Mouse (Mus musculus) heart, embryonic 12.5 days (tissue): ENCODE results near the gene Cisd1. TPM values are rescaled to one million over a fixed set of nuclear protein-coding genes. Genes with fewer than 3 reads are reported as not detected.
A peak's percentile ranks its signal among the peaks of the same experiment; 100 is the strongest.

Experiments
- ATAC-seq: fragments of 200-750 bp; cut with Nextera tagmentation; 2 replicates; pipeline ENCODE4 v1.8.0; 2017; ENCODE audit warnings: moderate TSS enrichment, moderate library complexity; ENCODE audit not compliant: insufficient number of reproducible peaks, low FRiP score
- H3K27ac ChIP-seq: fragments of 300-500 bp; sonication (generic); 2 replicates; pipeline ENCODE4 v1.5.1; 2016; ENCODE audit warnings: mild to moderate bottlenecking, moderate library complexity; ENCODE audit not compliant: poor library complexity, severe bottlenecking
- H3K27me3 ChIP-seq: fragments of 300-500 bp; sonication (generic); replicated peaks from 2 replicates; pipeline ENCODE4 v1.6.1; 2016; ENCODE audit warnings: mild to moderate bottlenecking, moderate library complexity
- H3K36me3 ChIP-seq: fragments of 300-500 bp; sonication (generic); 2 replicates; pipeline ENCODE4 v1.6.1; 2016; ENCODE audit warnings: mild to moderate bottlenecking, moderate library complexity
- H3K4me1 ChIP-seq: fragments of 300-500 bp; sonication (generic); replicated peaks from 2 replicates; pipeline ENCODE4 v1.6.1; 2016; ENCODE audit warnings: mild to moderate bottlenecking
- H3K4me2 ChIP-seq: fragments of 300-500 bp; sonication (generic); 2 replicates; pipeline ENCODE4 v1.6.1; 2016; ENCODE audit warnings: mild to moderate bottlenecking, moderate library complexity
- H3K4me3 ChIP-seq: fragments of 300-500 bp; sonication (generic); 2 replicates; pipeline ENCODE4 v1.5.1; 2016; ENCODE audit warnings: mild to moderate bottlenecking
- H3K9ac ChIP-seq: fragments of 300-500 bp; sonication (generic); 2 replicates; pipeline ENCODE4 v1.6.1; 2016; ENCODE audit warnings: mild to moderate bottlenecking, moderate library complexity
- H3K9me3 ChIP-seq: fragments of 300-500 bp; sonication (generic); replicated peaks from 2 replicates; pipeline ENCODE4 v1.6.1; 2016; ENCODE audit warnings: mild to moderate bottlenecking, moderate library complexity
- WGBS: fragments of 180-500 bp; shearing (Covaris S2); methylation state at CpG from one replicate; pipeline ENCODE4 v1.1.7; 2016; 5-methylcytosine and 5-hydroxymethylcytosine counted together
- polyA plus RNA-seq: library from polyadenylated mRNA; unstranded; fragments of >200 nt; fragmentation: Nextera tagmentation; extraction: Ambion mirVana; gene quantifications from 2 replicates; pipeline ENCODE4 v1.2.1, GENCODE M21; 2016

Gene Cisd1
- polyA plus RNA-seq, 1 experiment from 2014 or later, result 170 TPM

DNA sequence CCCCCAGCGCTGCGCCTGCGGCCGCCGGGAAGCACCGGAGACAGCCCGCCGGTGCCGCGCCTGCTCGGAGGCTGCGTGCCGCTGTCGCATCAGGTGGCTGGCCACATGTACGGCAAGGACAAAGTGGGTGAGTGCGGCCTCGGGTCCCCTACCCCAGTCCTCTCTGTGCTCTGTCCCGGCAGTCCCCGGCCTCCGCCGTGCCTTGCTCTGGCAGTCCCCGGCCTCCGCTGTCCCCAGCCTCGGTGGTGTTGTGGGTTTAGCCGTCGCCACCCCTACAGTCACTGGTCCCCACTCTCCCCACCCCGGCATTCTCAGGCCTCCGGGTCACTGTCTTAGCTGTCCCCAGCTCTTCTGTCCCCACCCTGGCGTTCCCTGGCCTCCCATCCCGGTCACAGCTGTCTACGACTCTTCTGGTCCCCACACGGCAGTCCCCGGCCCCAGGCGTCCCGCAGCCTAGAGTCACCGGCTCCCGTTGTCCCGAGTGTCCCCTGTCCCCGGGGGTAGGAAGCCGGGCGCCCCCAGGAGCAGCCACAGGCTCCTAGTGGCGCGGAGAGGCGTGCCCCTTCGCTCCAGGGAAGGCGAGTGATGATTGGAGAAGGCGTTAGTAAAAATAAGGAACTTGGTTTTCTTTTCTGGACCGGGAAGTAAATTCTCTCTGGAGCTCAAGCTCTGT lies 3.3 kb upstream of the Cisd1 start:
- Histone ChIP-seq H3K4me1 (peaks cover 26% of the 10 kb centered on the region), H3K4me2 (peak overlapping the region; percentile 93), H3K36me3 (no peaks in the 10 kb centered on the region), H3K9ac (peak overlapping the region; percentile 95), H3K27me3 (no peaks in the 10 kb centered on the region), H3K9me3 (no peaks in the 10 kb centered on the region), H3K27ac (peak overlapping the region; percentile 84), H3K4me3 (peak overlapping the region; percentile 85)
- under 1% methylated on average over 48 of the region's 48 CpGs for WGBS
- ATAC-seq, result peak; percentile 37

- under 1% methylated on average over 49 of the region's 49 CpGs for WGBS
- no peaks in the 10 kb centered on the region for H3K27me3 ChIP-seq
- peak; percentile 95 for ATAC-seq
These were observed 2.8 kb upstream of the Cisd1 start, which contains the start of gene Ipmk for GRCm38 (mm10) chr10:71347509-71347949. TSS of gene Ipmk (plus strand) at chr10:71347763.

GRCm38 (mm10) chr10:71346722-71347508 lies 2.2 kb upstream of the Cisd1 start:
- H3K27ac ChIP-seq, result peak overlapping the region; percentile 77
- no peak for ATAC-seq
- peak overlapping the region; percentile 95 for H3K9ac ChIP-seq
- H3K27me3 ChIP-seq, result no peaks in the 10 kb centered on the region
- H3K9me3 ChIP-seq, result no peaks in the 10 kb centered on the region
- H3K36me3 ChIP-seq, result no peaks in the 10 kb centered on the region
- H3K4me1 ChIP-seq, result peaks cover 26% of the 10 kb centered on the region
- peak overlapping the region; percentile 93 for H3K4me2 ChIP-seq
- 10% methylated on average over 13 of the region's 13 CpGs for WGBS
- peak overlapping the region; percentile 85 for H3K4me3 ChIP-seq

More at GRCm38 (mm10) chr10:71347509-71347949, 2.8 kb upstream of the Cisd1 start, which contains the start of gene Ipmk:
- no peaks in the 10 kb centered on the region for H3K9me3 ChIP-seq
- H3K4me1 ChIP-seq, result peaks cover 26% of the 10 kb centered on the region
- peak within 1 kb of the TSS; percentile 84 for H3K27ac ChIP-seq
- peak within 1 kb of the TSS; percentile 85 for H3K4me3 ChIP-seq
- H3K4me2 ChIP-seq, result peak within 1 kb of the TSS; percentile 93
- no peaks in the 10 kb centered on the region for H3K36me3 ChIP-seq
- peak within 1 kb of the TSS; percentile 95 for H3K9ac ChIP-seq

DNA sequence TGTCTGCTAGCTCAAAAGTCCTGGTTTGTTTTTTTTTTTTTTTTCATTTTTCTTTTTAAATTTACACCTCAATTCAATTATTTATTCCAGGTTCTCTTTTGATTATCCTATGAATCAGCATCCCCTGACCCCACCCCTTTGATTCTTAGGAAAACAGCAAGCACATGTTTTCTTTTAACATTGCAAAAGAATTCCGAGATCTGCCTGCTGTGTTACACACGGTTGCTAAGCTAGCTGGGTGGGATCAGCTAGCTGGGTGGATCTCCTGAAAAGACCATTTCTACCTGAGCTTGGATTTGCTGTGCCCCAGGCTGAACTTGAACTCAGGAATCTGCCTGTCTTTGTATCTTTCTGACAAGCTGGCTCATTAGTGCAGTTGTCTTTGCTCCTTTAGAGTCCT lies 1.4 kb upstream of the Cisd1 start:
- 49% methylated on average over 2 of the region's 2 CpGs for WGBS
- no peaks in the 10 kb centered on the region for H3K9me3 ChIP-seq
- no peaks in the 10 kb centered on the region for H3K27me3 ChIP-seq

GRCm38 (mm10) chr10:71343567-71344265 lies 1.0 kb downstream of the Cisd1 start:
- peak overlapping the region; percentile 80 for H3K9ac ChIP-seq
- ATAC-seq, result no peak
- H3K4me2 ChIP-seq, result peak overlapping the region; percentile 80
- no peaks in the 10 kb centered on the region for H3K9me3 ChIP-seq
- H3K4me1 ChIP-seq, result peaks cover 29% of the 10 kb centered on the region
- H3K36me3 ChIP-seq, result no peaks in the 10 kb centered on the region; the same call in 1 of the 2 replicates
- no peak overlapping the region for H3K27ac ChIP-seq
- WGBS, result 27% methylated on average over 14 of the region's 14 CpGs
- peak overlapping the region; percentile 72 for H3K4me3 ChIP-seq
- H3K27me3 ChIP-seq, result no peaks in the 10 kb centered on the region

More for the DNA sequence above, 1.4 kb upstream of the Cisd1 start:
- Histone ChIP-seq H3K27ac (no peak overlapping the region), H3K4me2 (no peak overlapping the region), H3K4me3 (no peak overlapping the region), H3K36me3 (no peaks in the 10 kb centered on the region; the same call in 1 of the 2 replicates), H3K9ac (no peak overlapping the region), H3K4me1 (peaks cover 26% of the 10 kb centered on the region)
- no peak for ATAC-seq

- no peak overlapping the region for H3K4me2 ChIP-seq
- H3K4me1 ChIP-seq, result peaks cover 29% of the 10 kb centered on the region
- H3K4me3 ChIP-seq, result no peak overlapping the region
- H3K36me3 ChIP-seq, result no peaks in the 10 kb centered on the region; the same call in 1 of the 2 replicates
- H3K27ac ChIP-seq, result no peak overlapping the region
- H3K9me3 ChIP-seq, result no peaks in the 10 kb centered on the region
- H3K27me3 ChIP-seq, result no peaks in the 10 kb centered on the region
- no peak for ATAC-seq
- 87% methylated on average over 3 of the region's 3 CpGs for WGBS
- H3K9ac ChIP-seq, result no peak overlapping the region
These were observed 1.6 kb downstream of the Cisd1 start for GRCm38 (mm10) chr10:71343130-71343529.

GRCm38 (mm10) chr10:71342030-71342805 lies 2.5 kb downstream of the Cisd1 start:
- no peak overlapping the region for H3K9ac ChIP-seq
- no peak overlapping the region for H3K4me3 ChIP-seq
- H3K4me1 ChIP-seq, result peaks cover 29% of the 10 kb centered on the region
- H3K36me3 ChIP-seq, result no peaks in the 10 kb centered on the region; the same call in 1 of the 2 replicates
- H3K27ac ChIP-seq, result no peak overlapping the region
- H3K4me2 ChIP-seq, result no peak overlapping the region
- no peaks in the 10 kb centered on the region for H3K27me3 ChIP-seq
- H3K9me3 ChIP-seq, result no peaks in the 10 kb centered on the region
- ATAC-seq, result no peak
- WGBS, result 90% methylated on average over 7 of the region's 7 CpGs

DNA sequence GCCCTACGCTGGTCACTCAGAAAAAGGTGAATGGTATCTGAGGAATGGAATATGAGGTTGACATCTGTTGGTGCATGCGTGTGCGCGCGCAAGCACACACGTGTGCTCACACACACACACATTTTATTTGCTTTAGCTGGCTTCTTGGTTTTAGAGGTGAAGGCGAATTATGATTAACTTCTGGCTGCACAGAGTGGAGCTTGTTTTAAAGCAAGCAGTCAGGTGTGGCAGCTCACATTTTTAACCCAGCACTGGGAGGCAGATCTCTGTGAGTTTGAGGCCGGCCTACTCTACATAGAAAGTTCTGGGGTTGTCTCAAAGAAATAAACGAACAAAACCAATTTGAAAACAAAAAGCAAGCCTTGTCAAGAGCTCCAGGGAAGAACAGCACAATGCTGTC lies 3.5 kb downstream of the Cisd1 start:
- WGBS, result 94% methylated on average over 9 of the region's 9 CpGs
- no peak overlapping the region for H3K4me3 ChIP-seq

DNA sequence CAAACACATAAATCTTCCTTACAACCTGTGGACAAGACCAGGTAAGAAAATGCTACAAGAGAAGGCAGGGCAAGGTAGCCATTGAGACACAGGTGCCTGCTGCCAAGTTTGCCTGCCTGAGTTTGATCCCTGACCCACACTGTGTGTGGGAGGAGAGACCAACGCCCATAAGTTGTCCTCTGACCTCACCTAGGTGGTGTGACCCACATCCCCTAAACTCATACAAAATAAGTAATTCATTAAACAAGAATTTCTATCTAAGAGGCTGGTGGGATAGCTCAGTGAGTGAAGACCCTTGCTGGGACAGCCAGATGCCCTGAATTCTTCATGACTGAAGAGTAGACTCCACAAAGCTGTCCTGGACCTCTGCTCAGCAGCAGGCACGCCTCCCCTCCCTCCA lies 4.6 kb downstream of the Cisd1 start:
- Histone ChIP-seq H3K4me1 (peaks cover 20% of the 10 kb centered on the region), H3K27me3 (no peaks in the 10 kb centered on the region), H3K9ac (no peak overlapping the region), H3K27ac (no peak overlapping the region), H3K4me3 (no peak overlapping the region), H3K36me3 (peaks cover 12% of the 10 kb centered on the region), H3K4me2 (no peak overlapping the region), H3K9me3 (no peaks in the 10 kb centered on the region)
- 76% methylated on average over 2 of the region's 2 CpGs for WGBS
- no peak for ATAC-seq

More for the DNA sequence above, 3.5 kb downstream of the Cisd1 start:
- Histone ChIP-seq H3K36me3 (peaks cover under 1% of the 10 kb centered on the region; the same call in 1 of the 2 replicates), H3K27me3 (no peaks in the 10 kb centered on the region), H3K4me2 (no peak overlapping the region), H3K9ac (no peak overlapping the region), H3K4me1 (peaks cover 23% of the 10 kb centered on the region), H3K9me3 (no peaks in the 10 kb centered on the region), H3K27ac (no peak overlapping the region)
- no peak for ATAC-seq

GRCm38 (mm10) chr10:71339463-71339862 lies 5.3 kb downstream of the Cisd1 start:
- H3K9me3 ChIP-seq, result no peaks in the 10 kb centered on the region
- H3K4me1 ChIP-seq, result peaks cover 18% of the 10 kb centered on the region
- no peak overlapping the region for H3K4me2 ChIP-seq
- 62% methylated on average over 4 of the region's 4 CpGs for WGBS
- ATAC-seq, result no peak
- no peak overlapping the region for H3K4me3 ChIP-seq
- no peak overlapping the region for H3K9ac ChIP-seq
- no peak overlapping the region for H3K27ac ChIP-seq
- no peaks in the 10 kb centered on the region for H3K27me3 ChIP-seq
- peaks cover 19% of the 10 kb centered on the region for H3K36me3 ChIP-seq
